Mouse (Mus musculus) bone marrow, adult 2 months (tissue): ENCODE data around the gene Rph3al.

Source experiments
- CTCF ChIP-seq: fragments of 200-500 bp; IDR thresholded peaks from 2 replicates; pipeline ENCODE4 v1.5.1; 2011; ENCODE audit warnings: low read length, control low read depth; ENCODE audit not compliant: control insufficient read depth, insufficient read depth
- POLR2A ChIP-seq: fragments of 200-500 bp; IDR thresholded peaks from 2 replicates; pipeline ENCODE4 v1.6.1; 2011; ENCODE audit warnings: low read depth, mild to moderate bottlenecking, control low read depth, low read length, borderline replicate concordance; ENCODE audit not compliant: control insufficient read depth

DNA sequence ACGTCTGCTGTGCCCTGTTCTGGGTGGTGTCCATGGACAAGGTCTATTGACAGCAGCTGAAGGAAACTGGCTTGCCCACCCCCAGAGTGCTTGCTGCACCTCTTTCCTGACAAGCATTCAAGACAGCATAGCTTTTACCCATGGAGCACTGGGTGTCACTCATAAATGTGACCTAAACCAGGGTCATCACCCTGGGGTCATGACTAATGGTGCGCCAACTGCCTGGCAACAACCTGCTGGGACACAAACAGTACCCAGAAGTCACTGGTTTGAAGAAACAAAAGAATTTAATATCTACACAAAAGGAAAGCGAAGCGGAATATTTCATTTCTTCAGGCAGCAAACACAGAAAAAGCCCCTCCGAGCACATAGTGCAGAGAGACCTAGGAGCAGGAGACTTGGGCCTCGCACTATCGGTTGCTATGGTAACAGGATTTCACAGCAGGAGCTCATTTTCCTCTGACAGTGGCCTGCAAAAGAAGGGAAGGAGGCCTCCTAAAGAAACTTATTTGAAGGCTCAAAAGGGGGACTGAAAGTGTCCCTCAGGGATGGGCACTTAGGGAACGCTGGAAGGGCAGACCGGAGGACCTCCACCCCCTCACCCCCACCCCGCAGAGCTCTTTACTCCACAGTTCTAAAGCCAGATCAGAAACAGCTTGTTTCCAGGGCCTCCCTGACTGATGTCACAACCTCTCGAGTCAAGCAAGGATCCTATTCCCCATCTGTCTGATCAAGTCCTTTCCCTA is 25.7 kb upstream of the Rph3al start:
- no peak for TF ChIP-seq POLR2A
- TF ChIP-seq CTCF, result no peak
